Mouse (Mus musculus) limb, embryonic 11.5 days (tissue): ENCODE data around the gene Mrpl2. TPM values are rescaled to one million over a fixed set of nuclear protein-coding genes. Genes with fewer than 3 reads are reported as not detected.

Experiments
- ATAC-seq: fragments of 200-750 bp; cut with Nextera tagmentation; 2 replicates; pipeline ENCODE4 v1.8.0; 2017; ENCODE audit warnings: low read depth; ENCODE audit not compliant: insufficient number of reproducible peaks, low FRiP score, low TSS enrichment
- DNase-seq: peaks from one replicate; pipeline ENCODE4 v3.0.0-alpha.2; 2015; ENCODE audit warnings: low spot score
- H3K27ac ChIP-seq: fragments of 300-500 bp; sonication (generic); replicated peaks from 2 replicates; pipeline ENCODE4 v1.5.1; 2014; ENCODE audit warnings: low read depth, mild to moderate bottlenecking, low read length
- H3K27me3 ChIP-seq: fragments of 300-500 bp; sonication (generic); 2 replicates; pipeline ENCODE4 v1.6.1; 2014; ENCODE audit warnings: mild to moderate bottlenecking, low read length, mixed read lengths; ENCODE audit not compliant: control insufficient read depth, insufficient read depth
- H3K36me3 ChIP-seq: fragments of 300-500 bp; sonication (generic); 2 replicates; pipeline ENCODE4 v1.6.1; 2014; ENCODE audit warnings: mild to moderate bottlenecking, low read length, moderate library complexity, mixed read lengths; ENCODE audit not compliant: control insufficient read depth, insufficient read depth
- H3K4me1 ChIP-seq: fragments of 300-500 bp; sonication (generic); 2 replicates; pipeline ENCODE4 v1.6.1; 2014; ENCODE audit warnings: low read length, mixed read lengths; ENCODE audit not compliant: control insufficient read depth, insufficient read depth
- H3K4me2 ChIP-seq: fragments of 300-500 bp; sonication (generic); 2 replicates; pipeline ENCODE4 v1.6.1; 2014; ENCODE audit warnings: low read depth, mild to moderate bottlenecking, moderate library complexity; ENCODE audit not compliant: severe bottlenecking
- H3K4me3 ChIP-seq: fragments of 300-500 bp; sonication (generic); 2 replicates; pipeline ENCODE4 v1.5.1; 2014; ENCODE audit warnings: low read depth, low read length
- H3K9ac ChIP-seq: fragments of 300-500 bp; sonication (generic); 2 replicates; pipeline ENCODE4 v1.6.1; 2014; ENCODE audit warnings: mild to moderate bottlenecking, low read length
- H3K9me3 ChIP-seq: fragments of 300-500 bp; sonication (generic); 2 replicates; pipeline ENCODE4 v1.6.1; 2016; ENCODE audit warnings: low read length; ENCODE audit not compliant: control insufficient read depth
- WGBS: fragments of 180-500 bp; shearing (Covaris S2); extraction: QIAGEN DNeasy Blood & Tissue Kit; methylation state at CpG from one replicate; pipeline ENCODE4 v1.1.7; 2014; 5-methylcytosine and 5-hydroxymethylcytosine counted together
- polyA plus RNA-seq: library from polyadenylated mRNA; unstranded; fragments of >200 nt; fragmentation: Nextera tagmentation; extraction: Ambion mirVana; gene quantifications from 2 replicates; pipeline ENCODE4 v1.2.1, GENCODE M21; 2014

The Mrpl2 gene
- polyA plus RNA-seq, 1 experiment from 2014 or later, result 126 TPM

- Histone ChIP-seq H3K27me3 (no peaks in the 10 kb centered on the region), H3K27ac (no peak overlapping the region), H3K4me3 (no peak overlapping the region), H3K9me3 (no peaks in the 10 kb centered on the region), H3K4me2 (no peak overlapping the region), H3K4me1 (no peaks in the 10 kb centered on the region), H3K9ac (no peak overlapping the region), H3K36me3 (peaks cover 55% of the 10 kb centered on the region)
- no peak for DNase-seq
- ATAC-seq, result no peak
- 92% methylated on average over 12 of the region's 12 CpGs for WGBS
Measured at GRCm38 (mm10) chr17:46661981-46662380, 16.0 kb downstream of the Mrpl2 start.

- Histone ChIP-seq H3K27me3 (no peaks in the 10 kb centered on the region), H3K4me3 (no peak overlapping the region), H3K9me3 (no peaks in the 10 kb centered on the region), H3K4me2 (no peak overlapping the region), H3K36me3 (peaks cover 54% of the 10 kb centered on the region), H3K27ac (no peak overlapping the region), H3K9ac (no peak overlapping the region), H3K4me1 (no peaks in the 10 kb centered on the region)
- ATAC-seq, result no peak
- no peak for DNase-seq
- 89% methylated on average over 5 of the region's 5 CpGs for WGBS
Measured at GRCm38 (mm10) chr17:46662730-46663129, 16.7 kb downstream of the Mrpl2 start.

GRCm38 (mm10) chr17:46667712-46668111 is 21.7 kb downstream of the Mrpl2 start:
- DNase-seq, result no peak
- Histone ChIP-seq H3K4me3 (no peak overlapping the region), H3K9ac (no peak overlapping the region), H3K27me3 (no peaks in the 10 kb centered on the region), H3K4me2 (no peak overlapping the region), H3K4me1 (no peaks in the 10 kb centered on the region), H3K36me3 (peaks cover 37% of the 10 kb centered on the region), H3K9me3 (no peaks in the 10 kb centered on the region), H3K27ac (no peak overlapping the region)
- ATAC-seq, result no peak
- 90% methylated on average over 16 of the region's 16 CpGs for WGBS

DNA sequence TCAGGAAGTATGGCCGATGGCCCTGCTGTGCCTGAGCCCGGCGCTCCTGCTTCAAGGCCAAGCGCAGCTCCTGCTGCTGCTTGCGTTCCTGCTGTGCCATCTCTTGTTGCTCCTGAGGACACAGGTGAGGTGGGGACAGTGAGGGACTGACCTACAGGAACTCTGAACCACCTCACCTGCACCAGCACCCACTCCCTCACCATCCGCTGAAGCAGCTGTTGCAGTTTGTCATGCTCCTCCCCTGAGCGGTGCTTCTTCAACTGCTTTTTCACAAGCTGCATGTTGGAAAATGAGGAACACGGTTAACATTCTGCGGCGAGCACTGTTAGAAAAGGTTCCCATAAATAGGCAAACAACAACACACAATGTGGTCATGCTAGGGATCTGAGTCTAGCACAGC is 23.9 kb downstream of the Mrpl2 start:
- 95% methylated on average over 10 of the region's 10 CpGs for WGBS
- Histone ChIP-seq H3K36me3 (peaks cover 20% of the 10 kb centered on the region), H3K4me3 (no peak overlapping the region), H3K4me1 (peaks cover 6% of the 10 kb centered on the region), H3K9me3 (no peaks in the 10 kb centered on the region), H3K27me3 (no peaks in the 10 kb centered on the region), H3K4me2 (no peak overlapping the region), H3K9ac (no peak overlapping the region), H3K27ac (no peak overlapping the region)
- DNase-seq (no peak), ATAC-seq (no peak)

DNA sequence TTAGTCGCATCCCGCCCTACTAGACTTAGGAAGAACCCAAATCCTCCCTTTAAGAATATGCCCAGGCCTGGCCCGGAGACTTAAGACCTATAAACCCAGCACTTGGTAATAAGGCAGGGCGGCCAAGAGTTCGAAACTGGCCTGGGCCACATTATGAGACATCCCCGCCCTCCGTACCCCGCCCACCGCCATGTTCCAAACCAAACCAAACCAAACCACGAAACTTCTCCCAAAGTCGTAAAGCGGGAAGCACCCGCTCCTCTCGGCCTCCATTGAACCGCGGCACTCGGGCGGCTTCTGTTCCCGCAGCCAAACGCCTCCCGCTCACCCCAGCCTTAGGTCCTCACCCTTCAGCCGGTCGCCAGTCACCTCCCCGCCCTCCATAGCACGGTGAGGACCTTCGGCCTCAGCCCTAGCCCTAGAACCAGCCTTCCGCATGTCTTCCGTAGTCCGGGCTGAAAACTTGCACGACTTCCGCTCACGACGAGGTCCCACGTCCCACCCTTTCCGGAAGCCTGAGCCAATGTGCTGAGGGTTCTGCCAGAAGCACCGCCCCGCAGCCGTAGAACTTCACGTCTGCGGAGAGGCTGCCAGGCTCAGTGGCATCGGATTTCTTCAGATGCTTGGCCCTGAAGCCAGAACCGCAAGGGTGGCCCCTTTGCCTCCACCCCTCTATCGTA is 28.0 kb downstream of the Mrpl2 start, which contains the start of gene Rrp36:
TSS of gene Rrp36 (minus strand) at position 503 of the 680 bp plus-strand sequence.
- Histone ChIP-seq H3K4me3 (peak within 1 kb of the TSS; percentile 77), H3K9me3 (no peaks in the 10 kb centered on the region), H3K27ac (peak within 1 kb of the TSS; percentile 82), H3K36me3 (peaks cover 24% of the 10 kb centered on the region), H3K4me1 (peaks cover 11% of the 10 kb centered on the region), H3K4me2 (peak within 1 kb of the TSS; percentile 63), H3K9ac (peak within 1 kb of the TSS; percentile 80), H3K27me3 (no peaks in the 10 kb centered on the region)
- WGBS, result under 1% methylated on average over 43 of the region's 43 CpGs
- DNase-seq, result peak; percentile 93
- peak; percentile 89 for ATAC-seq

- peak overlapping the region; percentile 62; the same call in 1 of the 2 replicates for H3K9ac ChIP-seq
- H3K27ac ChIP-seq, result peak overlapping the region; percentile 82
- WGBS, result 19% methylated on average over 15 of the region's 15 CpGs
- DNase-seq (no peak), ATAC-seq (peak; percentile 13; the same call in 1 of the 2 replicates)
- H3K9me3 ChIP-seq, result no peaks in the 10 kb centered on the region
- no peaks in the 10 kb centered on the region for H3K27me3 ChIP-seq
- peaks cover 20% of the 10 kb centered on the region for H3K36me3 ChIP-seq
- peaks cover 18% of the 10 kb centered on the region for H3K4me1 ChIP-seq
- peak overlapping the region; percentile 77 for H3K4me3 ChIP-seq
- peak overlapping the region; percentile 63 for H3K4me2 ChIP-seq
Measured at GRCm38 (mm10) chr17:46674530-46675283, 28.7 kb downstream of the Mrpl2 start.

DNA sequence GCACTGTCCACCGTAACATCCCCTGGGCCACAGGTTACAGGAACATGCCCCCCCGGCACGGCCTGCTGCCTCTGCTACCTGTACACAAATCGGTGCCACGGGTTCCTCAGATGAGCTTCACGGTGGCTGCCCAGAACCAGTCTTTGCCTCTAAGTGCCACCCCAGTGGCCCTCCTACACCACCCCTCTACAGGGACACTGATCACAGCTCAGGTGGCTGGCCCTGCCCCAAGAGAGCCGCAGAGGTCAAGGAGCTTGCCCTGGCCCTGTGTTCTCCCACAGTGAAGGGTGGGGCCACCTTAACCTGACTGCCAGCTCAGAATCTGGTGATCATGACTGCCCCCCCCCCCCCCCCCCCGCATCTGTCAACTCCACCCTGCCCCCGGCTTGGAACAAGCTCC is 32.4 kb downstream of the Mrpl2 start, which contains the start of gene Mea1:
TSS of gene Mea1 (plus strand) at position 378 of the 400 bp plus-strand sequence.
- H3K27ac ChIP-seq, result no peak within 1 kb of the TSS
- no peaks in the 10 kb centered on the region for H3K9me3 ChIP-seq
- peaks cover 23% of the 10 kb centered on the region for H3K4me1 ChIP-seq
- H3K4me2 ChIP-seq, result peak within 1 kb of the TSS; percentile 83
- peaks cover 26% of the 10 kb centered on the region for H3K36me3 ChIP-seq
- 90% methylated on average over 8 of the region's 9 CpGs for WGBS
- H3K27me3 ChIP-seq, result no peaks in the 10 kb centered on the region
- DNase-seq, result no peak
- no peak for ATAC-seq
- H3K9ac ChIP-seq, result peak within 1 kb of the TSS; percentile 70
- peak within 1 kb of the TSS; percentile 88 for H3K4me3 ChIP-seq

GRCm38 (mm10) chr17:46678911-46679310 is 32.9 kb downstream of the Mrpl2 start:
- DNase-seq, result no peak
- Histone ChIP-seq H3K27ac (no peak overlapping the region), H3K27me3 (no peaks in the 10 kb centered on the region), H3K4me1 (peaks cover 23% of the 10 kb centered on the region), H3K36me3 (peaks cover 31% of the 10 kb centered on the region), H3K9me3 (no peaks in the 10 kb centered on the region), H3K9ac (no peak overlapping the region; the same call in 1 of the 2 replicates), H3K4me3 (no peak overlapping the region; the same call in 1 of the 2 replicates), H3K4me2 (peak overlapping the region; percentile 83)
- 56% methylated on average over 9 of the region's 9 CpGs for WGBS
- no peak for ATAC-seq
